Mouse (Mus musculus) spleen, postnatal 0 days (tissue): Measurements from ENCODE around the gene Ascl4. TPM values are rescaled to one million over a fixed set of nuclear protein-coding genes. Genes with fewer than 3 reads are reported as not detected.

ENCODE experiments used
- polyA plus RNA-seq: library from polyadenylated mRNA; unstranded; fragments of >200 nt; fragmentation: Nextera tagmentation; extraction: Ambion mirVana; gene quantifications from 2 replicates; pipeline ENCODE4 v1.2.1, GENCODE M21; 2015

The Ascl4 gene
- not detected in 2 replicates for polyA plus RNA-seq

GRCm38 (mm10) chr10:85927676-85928445 is at the start of gene Ascl4:
TSS of gene Ascl4 (plus strand) at chr10:85927681.

GRCm38 (mm10) chr10:85916498-85917309 is 10.8 kb upstream of the Ascl4 start, which contains the start of gene Prdm4:
TSS of gene Prdm4 (minus strand) at chr10:85917142.

GRCm38 (mm10) chr10:85957464-85957950 is 30.0 kb downstream of the Ascl4 start, which contains the start of gene Rtcb:
TSS of gene Rtcb (minus strand) at chr10:85957823.

Other genes starting within 250 kb of the Ascl4 start
- gene Pwp1, start 98.2 kb upstream of the Ascl4 start, polyA plus RNA-seq: 34.7 and 37.7 TPM in 2 replicates
- gene Prdm4, start 10.5 kb upstream of the Ascl4 start, polyA plus RNA-seq: 5.9 and 6.1 TPM in 2 replicates
- 88.1 and 91.2 TPM in 2 replicates for gene Rtcb, start 30.1 kb downstream of the Ascl4 start, polyA plus RNA-seq
- not detected in 2 replicates for gene Bpifc, start 84.2 kb downstream of the Ascl4 start, polyA plus RNA-seq
- gene Fbxo7, start 94.3 kb downstream of the Ascl4 start, polyA plus RNA-seq: 62.7 and 71.7 TPM in 2 replicates